Mouse (Mus musculus): ENCODE results near the gene Cdhr3.

DNA sequence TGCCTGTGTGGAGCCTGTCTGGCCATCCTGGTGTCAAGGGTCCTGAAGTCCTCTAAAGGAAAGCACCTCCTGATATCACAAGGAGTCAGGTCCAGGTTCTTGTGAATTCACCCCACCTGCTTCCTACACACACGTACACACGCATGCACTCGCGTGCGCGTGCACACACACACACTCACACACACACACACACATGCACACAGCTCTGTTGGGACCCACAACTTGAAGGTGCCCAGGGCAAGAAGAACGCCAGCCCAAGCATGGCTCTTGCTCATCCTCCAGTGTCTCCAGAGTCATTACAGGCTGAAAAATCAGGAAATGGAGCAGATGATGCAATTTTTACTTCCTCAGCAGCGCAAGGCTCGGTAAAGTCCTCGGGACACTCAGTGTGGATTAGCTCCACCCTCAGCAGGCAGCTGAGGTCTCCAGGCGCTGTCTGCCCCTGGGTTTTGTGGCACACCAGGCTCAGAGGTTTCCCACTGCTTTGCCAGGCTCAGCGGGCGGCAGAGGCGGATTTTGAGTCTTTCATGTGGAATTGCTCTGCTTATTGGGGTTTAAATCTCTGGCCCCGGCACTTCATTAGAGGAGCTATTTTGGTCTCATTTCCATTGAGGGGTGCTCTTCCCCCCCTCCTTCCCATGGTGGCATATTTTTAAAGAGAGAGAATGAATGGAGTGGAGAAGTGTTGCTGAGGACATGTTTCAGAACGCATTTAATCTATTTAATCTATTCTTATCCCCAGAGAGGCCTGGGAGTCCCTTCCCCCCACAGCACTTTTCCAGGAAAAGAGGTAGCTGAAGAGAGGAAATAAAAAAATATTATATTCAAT is 46.9 kb downstream of the Cdhr3 start:
- TF ChIP-seq CTCF (IDR thresholded peaks at IDR 0.05; ENCODE audit: low read depth) (no peak), EP300 (IDR thresholded peaks at IDR 0.05; ENCODE audit: low read depth) (no peak)
